ENCODE assay signal across 12 mouse cellular contexts in genomic region chrX:113792264-113792663, GRCm38 (mm10).
A peak's percentile ranks its signal among the peaks of the same experiment; 100 is the strongest.
DNase-seq lines count a peak whose midpoint lies in the region; ATAC-seq and TF ChIP-seq lines count a peak whose summit lies in the region.
"Had no signal": no experiment of that assay in that cellular context is flagged by ENCODE, and none has a peak within 500 bp of the region (broad histone marks: within the 10 kb centered on the region; RNA-seq: fewer than 3 reads in every experiment).

No protein-coding gene starts in this region.

- no peaks in the 10 kb centered on the region for H3K79me2 ChIP-seq in MEL (ENCODE audit: control insufficient read depth, insufficient read depth, low read length, poor library complexity)

- H3K36me3 ChIP-seq in forebrain, postnatal 0 days (ENCODE audit: insufficient read depth), result no peaks in the 10 kb centered on the region
- no peaks in the 10 kb centered on the region for H3K36me3 ChIP-seq in forebrain, embryonic 13.5 days (ENCODE audit: poor library complexity, severe bottlenecking)
- H3K36me3 ChIP-seq in lung, postnatal 0 days (ENCODE audit: insufficient read depth, low read length), result no peaks in the 10 kb centered on the region
- no peaks in the 10 kb centered on the region for H3K36me3 ChIP-seq in MEL (ENCODE audit: control insufficient read depth in 1 of 2, insufficient read depth in 2 of 2, low read length in 2 of 2)
- no peaks in the 10 kb centered on the region for H3K36me3 ChIP-seq in kidney, embryonic 14.5 days (ENCODE audit: control insufficient read depth, insufficient read depth, low read length)
- H3K36me3 ChIP-seq: limb, embryonic 15.5 days had no signal

- no peak overlapping the region for H3K4me2 ChIP-seq in forebrain, postnatal 0 days (ENCODE audit: low read depth)
- H3K4me2 ChIP-seq in forebrain, embryonic 13.5 days, result no peak overlapping the region
- H3K4me2 ChIP-seq in lung, postnatal 0 days (replicated peaks; ENCODE audit: low read depth, low read length), result no peak overlapping the region
- H3K4me2 ChIP-seq in kidney, embryonic 14.5 days (replicated peaks; ENCODE audit: low read depth, low read length), result no peak overlapping the region
- H3K4me2 ChIP-seq: limb, embryonic 15.5 days had no signal

- peak; percentile 32; the same call in 1 of the 2 replicates for TF ChIP-seq CTCF in forebrain, postnatal 0 days (IDR thresholded peaks at IDR 0.05; ENCODE audit: low read depth)
- peak; percentile 22; the same call in 1 of the 2 replicates for TF ChIP-seq CTCF in lung, postnatal 0 days (IDR thresholded peaks at IDR 0.05)
- peak; percentile 22 to 60 (median 29); a peak in 4 of 6 replicates for TF ChIP-seq CTCF in MEL (IDR thresholded peaks at IDR 0.05 in 2 of 3, conservative IDR thresholded peaks at IDR 0.05 in 1 of 3; ENCODE audit: control insufficient read depth in 1 of 3, insufficient read depth in 1 of 3, low read depth in 2 of 3, low read length in 3 of 3, poor library complexity in 1 of 3, severe bottlenecking in 1 of 3)

- H3K4me1 ChIP-seq in forebrain, postnatal 0 days (ENCODE audit: insufficient read depth), result no peaks in the 10 kb centered on the region
- H3K4me1 ChIP-seq in forebrain, embryonic 13.5 days, result no peaks in the 10 kb centered on the region
- H3K4me1 ChIP-seq in lung, postnatal 0 days (ENCODE audit: insufficient read depth, low read depth, low read length), result no peaks in the 10 kb centered on the region
- no peaks in the 10 kb centered on the region for H3K4me1 ChIP-seq in MEL (ENCODE audit: control insufficient read depth in 1 of 2, insufficient read depth in 2 of 2, low read length in 2 of 2)
- no peaks in the 10 kb centered on the region for H3K4me1 ChIP-seq in kidney, embryonic 14.5 days (ENCODE audit: control insufficient read depth, insufficient read depth, low read length)
- H3K4me1 ChIP-seq: limb, embryonic 15.5 days had no signal

- no peak for TF ChIP-seq POLR2A in MEL (IDR thresholded peaks at IDR 0.05; ENCODE audit: control insufficient read depth in 1 of 2, insufficient read depth in 1 of 2, low read depth in 1 of 2, low read length in 2 of 2, poor library complexity in 1 of 2)

- no peak overlapping the region for H3K4me3 ChIP-seq in forebrain, postnatal 0 days (ENCODE audit: low read depth, low read length)
- no peak overlapping the region for H3K4me3 ChIP-seq in forebrain, embryonic 13.5 days
- no peak overlapping the region for H3K4me3 ChIP-seq in lung, postnatal 0 days (ENCODE audit: low read depth, low read length)
- H3K4me3 ChIP-seq in MEL (ENCODE audit: control insufficient read depth in 1 of 2, insufficient read depth in 1 of 2, low read depth in 2 of 2, low read length in 2 of 2), result no peak overlapping the region
- H3K4me3 ChIP-seq in kidney, embryonic 14.5 days (ENCODE audit: low read length), result no peak overlapping the region
- H3K4me3 ChIP-seq: limb, embryonic 15.5 days had no signal

- TF ChIP-seq EP300 in lung, postnatal 0 days (IDR thresholded peaks at IDR 0.05), result no peak
- TF ChIP-seq EP300 in MEL (IDR thresholded peaks at IDR 0.05; ENCODE audit: low read depth in 1 of 2, low read length in 2 of 2), result no peak

- peak; percentile 72 for TF ChIP-seq RAD21 in MEL (IDR thresholded peaks at IDR 0.05; ENCODE audit: low read depth, low read length)

- H3K9ac ChIP-seq in forebrain, postnatal 0 days, result no peak overlapping the region
- H3K9ac ChIP-seq in forebrain, embryonic 13.5 days, result no peak overlapping the region
- H3K9ac ChIP-seq in lung, postnatal 0 days (replicated peaks; ENCODE audit: low read depth), result no peak overlapping the region
- no peak overlapping the region for H3K9ac ChIP-seq in MEL (ENCODE audit: control insufficient read depth, low read depth, low read length, poor library complexity, severe bottlenecking)
- H3K9ac ChIP-seq in kidney, embryonic 14.5 days (ENCODE audit: low read depth, low read length), result no peak overlapping the region
- H3K9ac ChIP-seq: limb, embryonic 15.5 days had no signal

- H3K9me3 ChIP-seq in forebrain, postnatal 0 days (ENCODE audit: low read length), result no peaks in the 10 kb centered on the region
- no peaks in the 10 kb centered on the region for H3K9me3 ChIP-seq in forebrain, embryonic 13.5 days (replicated peaks)
- H3K9me3 ChIP-seq in lung, postnatal 0 days (ENCODE audit: low read length), result no peaks in the 10 kb centered on the region
- H3K9me3 ChIP-seq in MEL (replicated peaks; ENCODE audit: insufficient read depth, low read length), result no peaks in the 10 kb centered on the region
- H3K9me3 ChIP-seq in kidney, embryonic 14.5 days (ENCODE audit: control insufficient read depth, low read length), result no peaks in the 10 kb centered on the region
- H3K9me3 ChIP-seq: limb, embryonic 15.5 days had no signal

- DNase-seq in forebrain, postnatal 0 days, result no peak
- DNase-seq in lung, postnatal 0 days (ENCODE audit: low spot score), result no peak
- DNase-seq in lung, postnatal 10 days, result no peak
- DNase-seq in MEL (ENCODE audit: low read depth, low spot score), result peak; percentile 57
- no peak for DNase-seq in adrenal gland, postnatal 36 days
- DNase-seq: cerebellum, adult 9-10 months; lung, postnatal 4 days; thymus, postnatal 25 days had no signal

- WGBS in forebrain, postnatal 0 days, result 39% methylated on average over 1 of the region's 1 CpGs
- WGBS in forebrain, embryonic 13.5 days, result 18% methylated on average over 1 of the region's 1 CpGs
- WGBS in lung, postnatal 0 days, result 39% methylated on average over 1 of the region's 1 CpGs
- WGBS in kidney, embryonic 14.5 days, result 47% methylated on average over 1 of the region's 1 CpGs

- no peaks in the 10 kb centered on the region for H3K27me3 ChIP-seq in forebrain, postnatal 0 days (ENCODE audit: insufficient read depth, low read length)
- no peaks in the 10 kb centered on the region for H3K27me3 ChIP-seq in forebrain, embryonic 13.5 days
- H3K27me3 ChIP-seq in lung, postnatal 0 days (replicated peaks; ENCODE audit: insufficient read depth, low read length), result no peaks in the 10 kb centered on the region
- H3K27me3 ChIP-seq in MEL (ENCODE audit: control insufficient read depth in 1 of 2, insufficient read depth in 2 of 2, low read length in 2 of 2), result no peaks in the 10 kb centered on the region
- H3K27me3 ChIP-seq in kidney, embryonic 14.5 days (ENCODE audit: control insufficient read depth, insufficient read depth, low read length), result no peaks in the 10 kb centered on the region
- H3K27me3 ChIP-seq: limb, embryonic 15.5 days had no signal

- H3K27ac ChIP-seq in forebrain, postnatal 0 days (ENCODE audit: low read depth, low read length), result no peak overlapping the region
- H3K27ac ChIP-seq in forebrain, embryonic 13.5 days, result no peak overlapping the region
- no peak overlapping the region for H3K27ac ChIP-seq in lung, postnatal 0 days (ENCODE audit: low read length)
- no peak overlapping the region for H3K27ac ChIP-seq in MEL (ENCODE audit: control insufficient read depth, low read depth, low read length)
- H3K27ac ChIP-seq in kidney, embryonic 14.5 days (ENCODE audit: low read depth, low read length), result no peak overlapping the region
- H3K27ac ChIP-seq: limb, embryonic 15.5 days had no signal

- ATAC-seq in forebrain, postnatal 0 days, result no peak
- no peak for ATAC-seq in forebrain, embryonic 13.5 days
- no peak for ATAC-seq in lung, postnatal 0 days
- peak; percentile 52; the same call in 1 of the 2 replicates for ATAC-seq in megakaryocyte progenitor cell, adult 5-6 weeks (replicated peaks; ENCODE audit: poor library complexity)
- no peak for ATAC-seq in kidney, embryonic 14.5 days (ENCODE audit: low FRiP score, low TSS enrichment)

TF ChIP-seq in MEL, 35 proteins besides CTCF, POLR2A, EP300 and RAD21:
- peak; percentile 85 for TF ChIP-seq SMC3 (IDR thresholded peaks at IDR 0.05; ENCODE audit: low read depth, low read length)
- TF ChIP-seq JUND (IDR thresholded peaks at IDR 0.05; ENCODE audit: low read depth, low read length), result 0 out of 2 replicates have a peak, but pooled peaks have one; percentile 18
- TF ChIP-seq ELF1 (IDR thresholded peaks at IDR 0.05; ENCODE audit: low read depth, low read length), result no peak
- no peak for TF ChIP-seq ZKSCAN1 (IDR thresholded peaks at IDR 0.05; ENCODE audit: low read depth, low read length)
- peak; percentile 70 for TF ChIP-seq ZC3H11A (IDR thresholded peaks at IDR 0.05; ENCODE audit: low read depth, low read length)
- TF ChIP-seq NELFE (IDR thresholded peaks at IDR 0.05; ENCODE audit: low read depth, low read length), result no peak
- TF ChIP-seq MEF2A (IDR thresholded peaks at IDR 0.05; ENCODE audit: extremely low read depth, insufficient replicate concordance, low read depth, low read length, poor library complexity, severe bottlenecking), result no peak
- no peak for TF ChIP-seq MAZ (IDR thresholded peaks at IDR 0.05; ENCODE audit: low read depth, low read length)
- TF ChIP-seq RCOR1 (IDR thresholded peaks at IDR 0.05; ENCODE audit: low read depth, low read length), result no peak
